Mouse (Mus musculus) liver, adult 2 months (tissue): ENCODE data around the gene Fpgs. TPM values are rescaled to one million over a fixed set of nuclear protein-coding genes. Genes with fewer than 3 reads are reported as not detected.

Experiments
- DNase-seq: peaks from one replicate; pipeline ENCODE4 v3.0.0-alpha.2; 2011; ENCODE audit warnings: low read depth, low spot score; ENCODE audit errors: extremely low read depth
- H3K27ac ChIP-seq: fragments of 200-500 bp; replicated peaks from 2 replicates; pipeline ENCODE4 v1.5.1; 2012; ENCODE audit warnings: low read depth, mild to moderate bottlenecking, control low read depth, inconsistent platforms, low read length; ENCODE audit not compliant: insufficient read depth
- H3K27me3 ChIP-seq: fragments of 200-500 bp; 2 replicates; pipeline ENCODE4 v1.6.1; 2012; ENCODE audit warnings: mild to moderate bottlenecking, moderate library complexity, low read length, inconsistent platforms; ENCODE audit not compliant: control insufficient read depth, insufficient read depth
- H3K36me3 ChIP-seq: fragments of 200-500 bp; 2 replicates; pipeline ENCODE4 v1.6.1; 2012; ENCODE audit warnings: low read length, inconsistent platforms; ENCODE audit not compliant: control insufficient read depth, insufficient read depth
- H3K4me1 ChIP-seq: fragments of 200-500 bp; 2 replicates; pipeline ENCODE4 v1.6.1; 2011; ENCODE audit warnings: low read length; ENCODE audit not compliant: control insufficient read depth, insufficient read depth
- H3K4me3 ChIP-seq: fragments of 200-500 bp; 2 replicates; pipeline ENCODE4 v1.5.1; 2011; ENCODE audit warnings: low read depth, mild to moderate bottlenecking, control low read depth, low read length, moderate library complexity; ENCODE audit not compliant: insufficient read depth
- H3K79me2 ChIP-seq: fragments of 200-500 bp; 2 replicates; pipeline ENCODE4 v1.6.1; 2012; ENCODE audit warnings: inconsistent platforms, mild to moderate bottlenecking, low read length, moderate library complexity; ENCODE audit not compliant: control insufficient read depth, insufficient read depth
- H3K9ac ChIP-seq: fragments of 200-500 bp; 2 replicates; pipeline ENCODE4 v1.6.1; 2012; ENCODE audit warnings: low read depth, mild to moderate bottlenecking, control low read depth, inconsistent platforms, low read length
- CTCF ChIP-seq: fragments of 200-500 bp; IDR thresholded peaks from 2 replicates; pipeline ENCODE4 v1.5.1; 2011; ENCODE audit warnings: low read depth, low read length, control low read depth
- POLR2A ChIP-seq: fragments of 200-500 bp; IDR thresholded peaks from 2 replicates; pipeline ENCODE4 v1.6.1; 2011; ENCODE audit warnings: low read length, control low read depth; ENCODE audit not compliant: insufficient read depth; ENCODE audit errors: extremely low read depth
- WGBS: fragments of 180-500 bp; shearing (Covaris S2); methylation state at CpG from one replicate; pipeline ENCODE4 v1.1.7; 2018; 5-methylcytosine and 5-hydroxymethylcytosine counted together
- polyA plus RNA-seq: library from polyadenylated mRNA; depleted of rRNA; stranded (reverse); fragments of >200 nt; gene quantifications from 2 replicates; pipeline ENCODE4 v1.2.3, GENCODE M21; 2012
- total RNA-seq: library from RNA; depleted of rRNA; stranded (reverse); fragments of >200 nt; gene quantifications from 2 replicates; pipeline ENCODE4 v1.2.3, GENCODE M21; 2014

Fpgs gene
- total and polyA plus RNA-seq, 2 experiments = 158 to 414 TPM

DNA sequence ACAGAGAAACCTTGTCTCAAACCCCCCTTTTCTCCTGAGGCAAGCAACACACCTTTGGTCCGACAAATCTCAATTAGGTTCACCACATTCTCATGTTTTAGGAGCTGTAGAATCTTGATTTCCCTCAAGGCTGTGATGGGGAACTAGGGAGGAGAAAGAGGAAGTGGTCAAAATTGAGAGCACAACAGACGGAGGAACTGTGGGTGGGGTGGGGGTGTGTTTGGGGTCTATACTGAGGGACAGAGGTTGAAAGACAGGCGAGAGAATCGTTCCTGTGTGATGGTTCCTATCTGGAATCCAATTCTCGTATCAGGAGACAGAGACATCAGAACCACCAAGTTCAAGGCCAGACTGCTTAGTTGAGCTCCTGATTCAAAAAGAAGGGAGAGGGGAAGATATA is 6.5 kb upstream of the Fpgs start:
- Histone ChIP-seq H3K9ac (no peak overlapping the region), H3K27me3 (no peaks in the 10 kb centered on the region), H3K36me3 (peaks cover 36% of the 10 kb centered on the region), H3K4me3 (no peak overlapping the region), H3K4me1 (peaks cover 21% of the 10 kb centered on the region), H3K27ac (no peak overlapping the region), H3K79me2 (peaks cover 37% of the 10 kb centered on the region)
- TF ChIP-seq CTCF = no peak
- TF ChIP-seq POLR2A = no peak
- DNase-seq = no peak
- 75% methylated on average over 5 of the region's 5 CpGs for WGBS

DNA sequence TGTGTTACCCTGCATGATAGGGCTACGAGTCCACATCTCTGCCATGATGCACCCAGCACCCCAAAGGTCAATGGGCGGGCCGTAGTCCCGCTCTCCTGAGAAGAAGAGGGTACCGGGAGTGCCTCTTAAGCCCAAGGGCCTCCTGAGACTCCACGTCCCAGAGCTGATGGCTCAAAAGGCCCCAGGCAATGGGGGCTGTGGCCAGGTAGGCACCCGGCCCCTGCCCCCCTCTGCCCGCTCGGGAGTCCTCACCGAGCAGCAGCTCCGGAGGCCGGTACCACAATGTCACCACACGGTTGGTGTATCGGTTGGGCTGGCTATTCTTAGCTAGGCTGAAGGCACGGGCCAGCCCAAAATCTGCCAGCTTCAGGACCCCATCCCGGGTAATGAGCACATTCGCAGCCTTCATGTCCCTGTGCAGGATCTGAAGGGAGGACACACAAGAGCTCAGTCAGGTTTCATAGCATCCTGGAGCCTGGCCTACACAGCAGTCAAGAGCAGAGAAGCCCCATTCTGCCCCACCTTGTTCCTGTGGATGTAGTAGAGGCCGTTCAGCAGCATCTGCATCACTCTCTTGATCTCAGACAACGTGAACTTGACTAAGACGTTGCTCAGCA is 5.7 kb upstream of the Fpgs start:
- Histone ChIP-seq H3K79me2 (peaks cover 37% of the 10 kb centered on the region), H3K4me1 (peaks cover 22% of the 10 kb centered on the region), H3K4me3 (no peak overlapping the region), H3K9ac (no peak overlapping the region), H3K27ac (no peak overlapping the region), H3K36me3 (peaks cover 36% of the 10 kb centered on the region), H3K27me3 (no peaks in the 10 kb centered on the region)
- no peak for DNase-seq
- WGBS = 88% methylated on average over 20 of the region's 20 CpGs
- no peak for TF ChIP-seq CTCF
- no peak for TF ChIP-seq POLR2A

DNA sequence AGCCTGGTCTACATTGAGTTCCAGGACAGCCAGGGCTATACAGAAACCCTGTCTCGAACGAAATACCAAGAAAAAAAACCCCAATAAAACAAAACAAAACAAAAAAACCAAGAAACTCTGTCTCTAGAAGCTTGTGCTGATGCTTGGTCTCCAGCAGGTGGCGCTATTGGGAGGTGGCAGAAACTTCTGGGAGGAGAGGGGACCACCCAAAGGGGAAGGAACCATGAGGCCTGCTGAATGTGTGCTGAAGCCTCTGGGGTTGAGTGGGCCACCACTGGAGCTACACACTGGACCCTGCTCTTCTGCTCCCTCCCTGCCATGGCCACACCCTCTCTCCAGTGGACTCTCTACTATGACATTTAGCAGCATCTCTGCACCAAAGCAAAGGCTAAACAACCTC is 4.7 kb upstream of the Fpgs start:
- H3K27ac ChIP-seq = no peak overlapping the region
- peaks cover 13% of the 10 kb centered on the region for H3K4me1 ChIP-seq
- 40% methylated on average over 3 of the region's 3 CpGs for WGBS
- H3K79me2 ChIP-seq = peaks cover 37% of the 10 kb centered on the region
- H3K4me3 ChIP-seq = no peak overlapping the region
- peaks cover 36% of the 10 kb centered on the region for H3K36me3 ChIP-seq
- TF ChIP-seq POLR2A (no peak), CTCF (peak; percentile 81)
- no peak for DNase-seq
- no peak overlapping the region for H3K9ac ChIP-seq
- no peaks in the 10 kb centered on the region for H3K27me3 ChIP-seq

DNA sequence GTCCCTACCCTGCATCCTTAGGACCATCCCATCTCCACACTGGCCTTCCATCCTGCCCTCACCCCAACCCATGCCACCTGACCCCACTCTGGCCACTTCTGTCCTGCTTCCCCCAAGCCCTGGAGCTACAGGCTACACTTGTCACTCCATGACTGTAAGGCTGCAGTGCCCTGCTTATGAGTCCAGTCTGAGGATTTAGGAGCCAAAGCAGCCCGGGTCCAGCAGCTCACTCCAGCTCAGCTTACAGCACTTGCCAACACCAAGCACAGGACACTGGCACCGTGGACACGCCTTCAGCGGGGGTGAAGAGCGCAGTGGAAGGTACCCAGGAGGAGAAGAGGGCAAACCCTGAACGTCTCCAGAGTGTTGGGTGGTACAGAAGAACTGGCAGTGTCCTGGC is 3.0 kb upstream of the Fpgs start:
- WGBS = 78% methylated on average over 6 of the region's 6 CpGs
- peaks cover 36% of the 10 kb centered on the region for H3K36me3 ChIP-seq
- no peak for DNase-seq
- no peak for TF ChIP-seq POLR2A
- TF ChIP-seq CTCF = no peak
- peaks cover 36% of the 10 kb centered on the region for H3K79me2 ChIP-seq
- peaks cover 12% of the 10 kb centered on the region for H3K4me1 ChIP-seq
- H3K27ac ChIP-seq = no peak overlapping the region
- H3K9ac ChIP-seq = no peak overlapping the region
- no peak overlapping the region for H3K4me3 ChIP-seq
- no peaks in the 10 kb centered on the region for H3K27me3 ChIP-seq

DNA sequence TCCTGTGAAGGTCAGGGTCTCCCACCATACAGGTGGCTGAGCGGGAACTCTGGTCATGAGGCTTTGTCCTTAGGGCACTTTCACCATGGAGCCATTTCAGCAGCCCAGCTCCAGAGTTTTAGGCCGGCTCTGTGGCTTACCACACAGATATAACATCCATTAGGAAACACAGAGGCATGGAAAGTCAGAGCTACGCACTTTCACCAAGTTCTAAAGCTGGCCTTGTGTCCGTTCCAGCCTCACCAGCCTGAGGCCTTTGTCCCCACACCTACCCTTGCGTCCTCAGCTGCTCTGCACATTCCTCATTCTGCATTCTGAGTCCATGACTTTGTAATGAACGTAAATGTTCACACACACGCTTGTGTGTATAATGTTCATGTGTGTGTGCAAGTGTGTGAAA is 1.1 kb upstream of the Fpgs start:
- WGBS = 56% methylated on average over 7 of the region's 7 CpGs
- peaks cover 14% of the 10 kb centered on the region for H3K4me1 ChIP-seq
- peaks cover 35% of the 10 kb centered on the region for H3K36me3 ChIP-seq
- H3K27ac ChIP-seq = peak overlapping the region; percentile 78
- H3K79me2 ChIP-seq = peaks cover 32% of the 10 kb centered on the region
- no peak overlapping the region for H3K4me3 ChIP-seq
- H3K9ac ChIP-seq = peak overlapping the region; percentile 3; the same call in 1 of the 2 replicates
- H3K27me3 ChIP-seq = no peaks in the 10 kb centered on the region
- no peak for TF ChIP-seq POLR2A
- TF ChIP-seq CTCF = no peak
- peak; percentile 61 for DNase-seq

DNA sequence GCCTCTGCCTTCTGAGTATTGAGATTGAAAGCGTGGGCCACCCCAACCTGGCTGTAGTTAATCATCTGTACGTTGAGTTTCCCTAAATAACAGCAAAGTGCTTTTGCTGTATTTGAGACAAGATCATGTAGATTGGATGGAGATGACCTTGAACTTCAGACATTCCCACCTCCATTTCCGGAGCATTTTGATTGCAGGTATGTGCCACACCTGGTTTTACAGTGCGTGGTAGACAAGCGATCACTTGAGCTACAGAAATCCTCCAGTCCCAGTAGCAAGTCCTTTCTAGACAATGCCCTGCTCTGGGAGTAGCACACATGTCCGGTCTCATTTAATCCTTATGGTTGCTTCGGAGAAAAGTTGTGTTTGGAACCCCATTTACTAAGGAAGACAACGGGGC is 899 bp downstream of the Fpgs start:
- TF ChIP-seq POLR2A (no peak), CTCF (no peak)
- DNase-seq = peak; percentile 68
- peaks cover 20% of the 10 kb centered on the region for H3K36me3 ChIP-seq

More for the DNA sequence above, 899 bp downstream of the Fpgs start:
- WGBS = 33% methylated on average over 8 of the region's 8 CpGs
- Histone ChIP-seq H3K79me2 (peaks cover 23% of the 10 kb centered on the region; the same call in 1 of the 2 replicates), H3K27ac (peak overlapping the region; percentile 98), H3K9ac (peak overlapping the region; percentile 83), H3K4me1 (peaks cover 23% of the 10 kb centered on the region), H3K4me3 (peak overlapping the region; percentile 71), H3K27me3 (no peaks in the 10 kb centered on the region)
